ENCODE assay signal across 8 mouse cellular contexts in the genomic region with DNA sequence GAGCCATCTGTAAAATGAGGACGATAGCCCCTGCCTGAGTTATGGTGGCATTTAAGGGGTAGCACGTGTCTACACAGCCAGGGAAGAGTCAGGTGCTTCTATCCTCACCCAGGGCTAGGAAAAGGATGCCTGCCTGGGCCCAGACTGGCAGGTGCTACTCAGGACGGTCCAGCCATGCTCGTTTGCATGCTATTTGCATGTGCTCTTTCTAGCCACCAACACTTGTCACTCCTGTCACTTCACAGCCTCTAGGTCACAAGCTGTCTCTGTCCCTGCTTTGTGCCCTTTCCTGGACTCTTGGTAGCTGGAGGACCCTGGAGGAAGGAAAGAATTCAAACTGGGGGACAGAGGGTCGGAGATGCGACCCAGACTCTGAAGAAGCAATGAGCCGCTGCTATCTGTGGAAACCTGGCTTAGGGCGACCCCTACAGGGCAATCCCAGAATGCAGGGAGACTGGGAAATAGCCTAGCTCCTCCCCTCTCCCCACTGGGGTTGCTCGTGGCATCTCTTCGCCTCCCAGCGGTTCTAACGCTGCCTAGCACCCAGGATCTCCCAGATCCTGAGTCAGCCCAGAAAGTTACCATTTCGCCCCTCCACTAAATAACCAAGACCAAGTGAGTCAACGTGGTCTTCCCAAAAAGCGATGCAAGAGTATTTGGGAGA. TPM values are rescaled to one million over a fixed set of nuclear protein-coding genes. Genes with fewer than 3 reads are reported as not detected.
DNase-seq lines count a peak whose midpoint lies in the region; ATAC-seq and TF ChIP-seq lines count a peak whose summit lies in the region.

No protein-coding gene starts in this region.

- DNase-seq in adrenal gland, postnatal 25 days, result peak; percentile 94
- peak; percentile 96 for DNase-seq in heart, adult 8-10 months (ENCODE audit: low spot score)
- DNase-seq in kidney, postnatal 0 days (ENCODE audit: low spot score), result peak; percentile 96
- DNase-seq in liver, embryonic 14.5 days (ENCODE audit: low read depth in 3 of 3, low spot score in 3 of 3), result peak; percentile 73 to 79 (median 77)
- DNase-seq in neural tube, embryonic 11.5 days (ENCODE audit: low spot score), result peak; percentile 97

- 14% methylated on average over 15 of the region's 15 CpGs for WGBS in embryonic facial prominence, embryonic 13.5 days
- 16% methylated on average over 15 of the region's 15 CpGs for WGBS in kidney, postnatal 0 days
- 10% methylated on average over 15 of the region's 15 CpGs for WGBS in liver, embryonic 14.5 days (ENCODE audit: insufficient replicate concordance)
- 11% methylated on average over 15 of the region's 15 CpGs for WGBS in neural tube, embryonic 11.5 days
- 17% methylated on average over 15 of the region's 15 CpGs for WGBS in stomach, embryonic 15.5 days

- no peak for ATAC-seq in embryonic facial prominence, embryonic 13.5 days (ENCODE audit: insufficient number of reproducible peaks, insufficient read depth, low FRiP score, low TSS enrichment, low read depth)
- ATAC-seq in kidney, postnatal 0 days (replicated peaks; ENCODE audit: low FRiP score, low read depth), result 0 out of 2 replicates have a peak, but pooled peaks have one; percentile 30
- ATAC-seq in liver, embryonic 14.5 days (ENCODE audit: insufficient read depth), result peak; percentile 10; the same call in 1 of the 2 replicates
- ATAC-seq in neural tube, embryonic 11.5 days (ENCODE audit: insufficient read depth, low FRiP score, low TSS enrichment), result peak; percentile 39
- ATAC-seq in stomach, embryonic 15.5 days (ENCODE audit: insufficient read depth, low FRiP score, low read depth), result 0 out of 2 replicates have a peak, but pooled peaks have one; percentile 21

- peaks cover 42% of the 10 kb centered on the region for H3K4me1 ChIP-seq in embryonic facial prominence, embryonic 13.5 days
- peaks cover 25% of the 10 kb centered on the region for H3K4me1 ChIP-seq in kidney, postnatal 0 days (replicated peaks; ENCODE audit: insufficient read depth, low read length)
- H3K4me1 ChIP-seq in liver, embryonic 14.5 days (replicated peaks; ENCODE audit: control insufficient read depth in 2 of 2, insufficient read depth in 2 of 2, low read length in 1 of 2), result peaks cover 43 to 44% of the 10 kb centered on the region in 2 experiments
- peaks cover 4% of the 10 kb centered on the region; the same call in 1 of the 2 replicates for H3K4me1 ChIP-seq in neural tube, embryonic 11.5 days (ENCODE audit: control insufficient read depth, insufficient read depth, low read length)
- H3K4me1 ChIP-seq in stomach, embryonic 15.5 days, result peaks cover 47% of the 10 kb centered on the region

- TF ChIP-seq EP300 in liver, embryonic 14.5 days (IDR thresholded peaks at IDR 0.05; ENCODE audit: low read depth), result no peak

- no peak overlapping the region for H3K9ac ChIP-seq in embryonic facial prominence, embryonic 13.5 days
- no peak overlapping the region for H3K9ac ChIP-seq in kidney, postnatal 0 days (ENCODE audit: low read depth, low read length)
- no peak overlapping the region for H3K9ac ChIP-seq in liver, embryonic 14.5 days (replicated peaks)
- H3K9ac ChIP-seq in neural tube, embryonic 11.5 days (ENCODE audit: low read length), result no peak overlapping the region
- H3K9ac ChIP-seq in stomach, embryonic 15.5 days, result no peak overlapping the region

- no peak overlapping the region for H3K4me3 ChIP-seq in C2C12 (ENCODE audit: insufficient read depth, poor library complexity, severe bottlenecking)
- H3K4me3 ChIP-seq in embryonic facial prominence, embryonic 13.5 days, result no peak overlapping the region
- no peak overlapping the region for H3K4me3 ChIP-seq in kidney, postnatal 0 days (replicated peaks; ENCODE audit: low read depth, low read length)
- H3K4me3 ChIP-seq in liver, embryonic 14.5 days (ENCODE audit: insufficient read depth in 1 of 2, low read depth in 2 of 2, low read length in 2 of 2), result no peak overlapping the region
- H3K4me3 ChIP-seq in neural tube, embryonic 11.5 days (ENCODE audit: low read depth, low read length), result no peak overlapping the region
- H3K4me3 ChIP-seq in stomach, embryonic 15.5 days (replicated peaks), result no peak overlapping the region

- no peaks in the 10 kb centered on the region for H3K79me3 ChIP-seq in C2C12 (ENCODE audit: low read depth)

- H3K9me3 ChIP-seq in embryonic facial prominence, embryonic 13.5 days, result no peaks in the 10 kb centered on the region
- H3K9me3 ChIP-seq in kidney, postnatal 0 days (replicated peaks; ENCODE audit: low read length), result no peaks in the 10 kb centered on the region
- no peaks in the 10 kb centered on the region for H3K9me3 ChIP-seq in liver, embryonic 14.5 days (ENCODE audit: control insufficient read depth, low read length)
- H3K9me3 ChIP-seq in neural tube, embryonic 11.5 days (ENCODE audit: control insufficient read depth, low read length), result no peaks in the 10 kb centered on the region
- H3K9me3 ChIP-seq in stomach, embryonic 15.5 days, result no peaks in the 10 kb centered on the region

- peaks cover 18% of the 10 kb centered on the region for H3K27me3 ChIP-seq in C2C12 (ENCODE audit: control insufficient read depth, insufficient read depth, insufficient read length)
- no peaks in the 10 kb centered on the region for H3K27me3 ChIP-seq in embryonic facial prominence, embryonic 13.5 days
- H3K27me3 ChIP-seq in kidney, postnatal 0 days (ENCODE audit: insufficient read depth, low read length), result no peaks in the 10 kb centered on the region
- H3K27me3 ChIP-seq in liver, embryonic 14.5 days (ENCODE audit: control insufficient read depth, insufficient read depth, low read length), result no peaks in the 10 kb centered on the region
- no peaks in the 10 kb centered on the region for H3K27me3 ChIP-seq in neural tube, embryonic 11.5 days (ENCODE audit: control insufficient read depth, insufficient read depth, low read length)
- no peaks in the 10 kb centered on the region for H3K27me3 ChIP-seq in stomach, embryonic 15.5 days (replicated peaks)

- no peak overlapping the region for H3K4me2 ChIP-seq in embryonic facial prominence, embryonic 13.5 days
- H3K4me2 ChIP-seq in kidney, postnatal 0 days (ENCODE audit: low read length), result no peak overlapping the region
- peak overlapping the region; percentile 8; the same call in 1 of the 2 replicates for H3K4me2 ChIP-seq in liver, embryonic 14.5 days (ENCODE audit: low read depth)
- H3K4me2 ChIP-seq in neural tube, embryonic 11.5 days (ENCODE audit: low read depth), result no peak overlapping the region
- no peak overlapping the region for H3K4me2 ChIP-seq in stomach, embryonic 15.5 days

- TF ChIP-seq CTCF in C2C12 (IDR thresholded peaks at IDR 0.05; ENCODE audit: control insufficient read depth, insufficient read depth, insufficient read length), result peak; percentile 94
- TF ChIP-seq CTCF in kidney, postnatal 0 days (IDR thresholded peaks at IDR 0.05; ENCODE audit: low read depth), result peak; percentile 99
- TF ChIP-seq CTCF in liver, embryonic 14.5 days (IDR thresholded peaks at IDR 0.05; ENCODE audit: low read depth), result peak; percentile 98

- no peaks in the 10 kb centered on the region for H3K36me3 ChIP-seq in C2C12 (ENCODE audit: control insufficient read depth, insufficient read depth)
- H3K36me3 ChIP-seq in embryonic facial prominence, embryonic 13.5 days, result no peaks in the 10 kb centered on the region
- H3K36me3 ChIP-seq in kidney, postnatal 0 days (ENCODE audit: insufficient read depth, low read length), result no peaks in the 10 kb centered on the region
- no peaks in the 10 kb centered on the region for H3K36me3 ChIP-seq in liver, embryonic 14.5 days (replicated peaks; ENCODE audit: control insufficient read depth, insufficient read depth, low read depth)
- H3K36me3 ChIP-seq in neural tube, embryonic 11.5 days (ENCODE audit: control insufficient read depth, insufficient read depth, low read length), result no peaks in the 10 kb centered on the region
- no peaks in the 10 kb centered on the region for H3K36me3 ChIP-seq in stomach, embryonic 15.5 days

- no peak overlapping the region for H3ac ChIP-seq in C2C12 (ENCODE audit: control insufficient read depth, insufficient read length, low read depth)

- H3K27ac ChIP-seq in embryonic facial prominence, embryonic 13.5 days, result peak overlapping the region; percentile 96; the same call in 1 of the 2 replicates
- no peak overlapping the region for H3K27ac ChIP-seq in kidney, postnatal 0 days
- no peak overlapping the region for H3K27ac ChIP-seq in liver, embryonic 14.5 days
- no peak overlapping the region for H3K27ac ChIP-seq in neural tube, embryonic 11.5 days (ENCODE audit: low read depth, low read length)
- peak overlapping the region; percentile 94 for H3K27ac ChIP-seq in stomach, embryonic 15.5 days

- H3K79me2 ChIP-seq in C2C12 (ENCODE audit: control insufficient read depth, insufficient read depth), result no peaks in the 10 kb centered on the region

RNA-seq across cellular contexts. Expression of a gene that starts 19.5 kb away (rescaled TPM):
- polyA plus RNA-seq in C2C12 (2012; fragmentation: generic; extraction: Trizol), result not detected
- not detected in 2 replicates for total RNA-seq in adrenal gland, postnatal 25 days (2021)
- polyA plus RNA-seq in embryonic facial prominence, embryonic 13.5 days (2015; fragmentation: Nextera tagmentation; extraction: Ambion mirVana), result 0.22 and 0.35 TPM in 2 replicates
- under 1 TPM in 1 of 4 experiments, not detected in 3; 0.06 TPM for total RNA-seq in heart, adult 8-10 months (2022)
- polyA plus RNA-seq in kidney, postnatal 0 days (2015; fragmentation: Nextera tagmentation; extraction: Ambion mirVana), result 0.07 TPM in 1 of 2 replicates, not detected in the other
- not detected in 2 replicates for polyA plus RNA-seq in liver, embryonic 14.5 days (2012; rRNA removed)
- not detected in 2 replicates for polyA plus RNA-seq in liver, embryonic 14.5 days (2014; fragmentation: Nextera tagmentation; extraction: Ambion mirVana)
- polyA plus RNA-seq in neural tube, embryonic 11.5 days (2014; fragmentation: Nextera tagmentation; extraction: Ambion mirVana), result not detected in 2 replicates
- 2.3 and 5.7 TPM in 2 replicates for polyA plus RNA-seq in stomach, embryonic 15.5 days (2015; fragmentation: Nextera tagmentation; extraction: Ambion mirVana)

RNA-seq across cellular contexts. Expression of a gene that starts 30.7 kb away (rescaled TPM):
- polyA plus RNA-seq in C2C12 (2012; fragmentation: generic; extraction: Trizol), result 0.20 TPM
- total RNA-seq in adrenal gland, postnatal 25 days (2021), result 0.36 and 1.00 TPM in 2 replicates
- 38.6 and 86.0 TPM in 2 replicates for polyA plus RNA-seq in embryonic facial prominence, embryonic 13.5 days (2015; fragmentation: Nextera tagmentation; extraction: Ambion mirVana)
- 1 to 10 TPM in 3 of 4 experiments, under 1 TPM in 1; 0.92 to 3.0 (median 1.5) TPM for total RNA-seq in heart, adult 8-10 months (2022)
- polyA plus RNA-seq in kidney, postnatal 0 days (2015; fragmentation: Nextera tagmentation; extraction: Ambion mirVana), result 305 and 333 TPM in 2 replicates
- 37.8 and 40.5 TPM in 2 replicates for polyA plus RNA-seq in liver, embryonic 14.5 days (2012; rRNA removed)
- 98.1 and 102 TPM in 2 replicates for polyA plus RNA-seq in liver, embryonic 14.5 days (2014; fragmentation: Nextera tagmentation; extraction: Ambion mirVana)
- 13.1 and 13.5 TPM in 2 replicates for polyA plus RNA-seq in neural tube, embryonic 11.5 days (2014; fragmentation: Nextera tagmentation; extraction: Ambion mirVana)
- 916 and 929 TPM in 2 replicates for polyA plus RNA-seq in stomach, embryonic 15.5 days (2015; fragmentation: Nextera tagmentation; extraction: Ambion mirVana)

RNA-seq across cellular contexts. Expression of a gene that starts 33.4 kb away (rescaled TPM):
- 0.07 TPM for polyA plus RNA-seq in C2C12 (2012; fragmentation: generic; extraction: Trizol)
- total RNA-seq in adrenal gland, postnatal 25 days (2021), result 0.57 and 0.76 TPM in 2 replicates
- 16.1 and 16.5 TPM in 2 replicates for polyA plus RNA-seq in embryonic facial prominence, embryonic 13.5 days (2015; fragmentation: Nextera tagmentation; extraction: Ambion mirVana)
- total RNA-seq in heart, adult 8-10 months (2022), result not detected
- 0.08 and 0.29 TPM in 2 replicates for polyA plus RNA-seq in kidney, postnatal 0 days (2015; fragmentation: Nextera tagmentation; extraction: Ambion mirVana)
- polyA plus RNA-seq in liver, embryonic 14.5 days (2012; rRNA removed), result not detected in 2 replicates
- polyA plus RNA-seq in liver, embryonic 14.5 days (2014; fragmentation: Nextera tagmentation; extraction: Ambion mirVana), result not detected in 2 replicates
- polyA plus RNA-seq in neural tube, embryonic 11.5 days (2014; fragmentation: Nextera tagmentation; extraction: Ambion mirVana), result 0.21 TPM in 1 of 2 replicates, not detected in the other
- 1.2 and 1.6 TPM in 2 replicates for polyA plus RNA-seq in stomach, embryonic 15.5 days (2015; fragmentation: Nextera tagmentation; extraction: Ambion mirVana)

RNA-seq across cellular contexts. Expression of a gene that starts 49.0 kb away (rescaled TPM):
- not detected for polyA plus RNA-seq in C2C12 (2012; fragmentation: generic; extraction: Trizol)
- total RNA-seq in adrenal gland, postnatal 25 days (2021), result not detected in 2 replicates
- polyA plus RNA-seq in embryonic facial prominence, embryonic 13.5 days (2015; fragmentation: Nextera tagmentation; extraction: Ambion mirVana), result 2.2 and 2.4 TPM in 2 replicates
- total RNA-seq in heart, adult 8-10 months (2022), result not detected
- polyA plus RNA-seq in kidney, postnatal 0 days (2015; fragmentation: Nextera tagmentation; extraction: Ambion mirVana), result 0.46 and 0.93 TPM in 2 replicates
- polyA plus RNA-seq in liver, embryonic 14.5 days (2012; rRNA removed), result 0.06 and 0.11 TPM in 2 replicates
- not detected in 2 replicates for polyA plus RNA-seq in liver, embryonic 14.5 days (2014; fragmentation: Nextera tagmentation; extraction: Ambion mirVana)
- polyA plus RNA-seq in neural tube, embryonic 11.5 days (2014; fragmentation: Nextera tagmentation; extraction: Ambion mirVana), result not detected in 2 replicates
- polyA plus RNA-seq in stomach, embryonic 15.5 days (2015; fragmentation: Nextera tagmentation; extraction: Ambion mirVana), result 390 and 937 TPM in 2 replicates

RNA-seq across cellular contexts. Expression of a gene that starts 54.4 kb away (rescaled TPM):
- 0.04 TPM for polyA plus RNA-seq in C2C12 (2012; fragmentation: generic; extraction: Trizol)
- 1.5 and 1.8 TPM in 2 replicates for total RNA-seq in adrenal gland, postnatal 25 days (2021)
- 36.0 and 58.9 TPM in 2 replicates for polyA plus RNA-seq in embryonic facial prominence, embryonic 13.5 days (2015; fragmentation: Nextera tagmentation; extraction: Ambion mirVana)
- 1 to 10 TPM; 1.9 to 3.9 (median 2.5) TPM for total RNA-seq in heart, adult 8-10 months (2022)
- 252 and 256 TPM in 2 replicates for polyA plus RNA-seq in kidney, postnatal 0 days (2015; fragmentation: Nextera tagmentation; extraction: Ambion mirVana)
- polyA plus RNA-seq in liver, embryonic 14.5 days (2012; rRNA removed), result 25.8 and 31.5 TPM in 2 replicates
- polyA plus RNA-seq in liver, embryonic 14.5 days (2014; fragmentation: Nextera tagmentation; extraction: Ambion mirVana), result 86.9 and 87.6 TPM in 2 replicates
- polyA plus RNA-seq in neural tube, embryonic 11.5 days (2014; fragmentation: Nextera tagmentation; extraction: Ambion mirVana), result 8.1 and 10.1 TPM in 2 replicates
- 448 and 512 TPM in 2 replicates for polyA plus RNA-seq in stomach, embryonic 15.5 days (2015; fragmentation: Nextera tagmentation; extraction: Ambion mirVana)

Comparison
In these comparisons a context has a peak if more than half of its experiments do, and no peak if none do; other contexts are left out.
1. H3K27ac ChIP-seq: peak in embryonic facial prominence, embryonic 13.5 days (single experiment) and stomach, embryonic 15.5 days (single experiment); none in kidney, postnatal 0 days (single experiment), liver, embryonic 14.5 days (single experiment) and neural tube, embryonic 11.5 days (single experiment).
2. RNA of a gene that starts 30.7 kb away (polyA plus RNA-seq): 916 to 929 TPM in stomach, embryonic 15.5 days, 305 to 333 TPM in kidney, postnatal 0 days, 37.8 to 102 TPM in liver, embryonic 14.5 days, 38.6 to 86.0 TPM in embryonic facial prominence, embryonic 13.5 days and 13.1 to 13.5 TPM in neural tube, embryonic 11.5 days; 0.20 TPM in C2C12 (single experiment); every median in the first group is over 10 times any median in the second.
3. Peak in every context shown above with its lines, with median percentiles within 50 percentile points of each other: CTCF ChIP-seq and DNase-seq.